Mouse (Mus musculus) intestine, embryonic 15.5 days (tissue): ENCODE measurements at regions not wholly inside any gene's neighbourhood (a gene's known extent, or its start where the extent isn't known, plus 50 kb on each side); places are given as distances from the start of the nearest gene placed in this dataset.

Experiments
- ATAC-seq: fragments of 200-750 bp; cut with Nextera tagmentation; 2 replicates; pipeline ENCODE4 v1.8.0; 2017; ENCODE audit warnings: moderate TSS enrichment, moderate library complexity
- H3K27ac ChIP-seq: fragments of 300-500 bp; sonication (generic); 2 replicates; pipeline ENCODE4 v1.5.1; 2015; ENCODE audit warnings: mild to moderate bottlenecking, inconsistent platforms
- H3K27me3 ChIP-seq: fragments of 300-500 bp; sonication (generic); replicated peaks from 2 replicates; pipeline ENCODE4 v1.6.1; 2015; ENCODE audit warnings: inconsistent platforms
- H3K36me3 ChIP-seq: fragments of 300-500 bp; sonication (generic); 2 replicates; pipeline ENCODE4 v1.6.1; 2015; ENCODE audit warnings: inconsistent platforms
- H3K4me1 ChIP-seq: fragments of 300-500 bp; sonication (generic); replicated peaks from 2 replicates; pipeline ENCODE4 v1.6.1; 2015; ENCODE audit warnings: inconsistent platforms
- H3K4me2 ChIP-seq: fragments of 300-500 bp; sonication (generic); replicated peaks from 2 replicates; pipeline ENCODE4 v1.6.1; 2015; ENCODE audit warnings: mild to moderate bottlenecking, inconsistent platforms
- H3K4me3 ChIP-seq: fragments of 300-500 bp; sonication (generic); replicated peaks from 2 replicates; pipeline ENCODE4 v1.5.1; 2015; ENCODE audit warnings: inconsistent platforms
- H3K9ac ChIP-seq: fragments of 300-500 bp; sonication (generic); 2 replicates; pipeline ENCODE4 v1.6.1; 2015; ENCODE audit warnings: inconsistent platforms
- H3K9me3 ChIP-seq: fragments of 300-500 bp; sonication (generic); 2 replicates; pipeline ENCODE4 v1.6.1; 2016; ENCODE audit warnings: inconsistent platforms
- WGBS: fragments of 180-500 bp; shearing (Covaris S2); methylation state at CpG from one replicate; pipeline ENCODE4 v1.1.7; 2015; 5-methylcytosine and 5-hydroxymethylcytosine counted together

DNA sequence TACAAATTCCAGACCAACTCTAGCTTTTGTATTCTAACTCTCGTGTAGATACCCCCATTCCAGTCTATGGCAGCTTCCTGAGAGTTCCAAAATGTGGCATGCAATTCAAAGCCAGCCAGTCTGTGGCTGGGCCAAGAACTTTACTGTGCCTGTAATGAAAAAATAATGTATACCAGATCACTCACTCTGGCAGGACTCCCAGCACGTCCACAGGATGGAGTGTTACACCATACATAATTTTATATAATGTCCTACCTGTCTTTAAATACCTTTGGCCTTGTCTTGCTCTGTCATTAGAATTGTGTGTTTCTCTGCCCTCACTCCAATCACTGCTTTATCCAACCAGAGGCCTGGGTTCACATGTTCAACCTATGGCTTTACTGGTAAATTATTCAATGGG lies 301.8 kb downstream of the Ttll7 start:
- Histone ChIP-seq H3K4me3 (no peak overlapping the region), H3K27ac (no peak overlapping the region), H3K4me2 (no peak overlapping the region), H3K9me3 (no peaks in the 10 kb centered on the region), H3K27me3 (no peaks in the 10 kb centered on the region), H3K36me3 (no peaks in the 10 kb centered on the region), H3K9ac (no peak overlapping the region), H3K4me1 (no peaks in the 10 kb centered on the region)
- WGBS = 47% methylated on average over 2 of the region's 2 CpGs
- no peak for ATAC-seq

DNA sequence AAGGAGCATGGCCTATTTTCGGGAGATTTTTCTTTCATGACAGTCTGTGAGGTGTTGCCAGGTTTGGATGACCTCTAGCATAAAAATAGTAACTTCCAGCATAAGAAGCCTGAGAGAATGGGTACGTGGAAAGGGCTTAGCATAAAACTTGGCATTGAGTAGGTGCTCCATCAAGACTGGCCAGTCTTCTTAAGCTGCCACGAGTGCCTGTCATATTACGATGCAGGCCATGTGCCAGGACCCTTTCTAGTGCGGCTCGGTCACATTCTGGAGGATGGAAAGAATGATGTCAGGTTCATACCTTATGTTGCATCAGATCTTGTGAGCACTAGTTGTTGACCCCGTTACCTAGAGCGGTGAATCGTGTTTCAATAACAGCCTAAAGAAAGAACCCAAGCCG lies 311.0 kb downstream of the Ttll7 start:
- no peak overlapping the region for H3K9ac ChIP-seq
- no peaks in the 10 kb centered on the region for H3K4me1 ChIP-seq
- H3K36me3 ChIP-seq = no peaks in the 10 kb centered on the region
- H3K27me3 ChIP-seq = no peaks in the 10 kb centered on the region
- no peak overlapping the region for H3K4me3 ChIP-seq
- H3K4me2 ChIP-seq = no peak overlapping the region
- no peaks in the 10 kb centered on the region for H3K9me3 ChIP-seq
- 81% methylated on average over 10 of the region's 10 CpGs for WGBS
- ATAC-seq = no peak
- H3K27ac ChIP-seq = no peak overlapping the region

DNA sequence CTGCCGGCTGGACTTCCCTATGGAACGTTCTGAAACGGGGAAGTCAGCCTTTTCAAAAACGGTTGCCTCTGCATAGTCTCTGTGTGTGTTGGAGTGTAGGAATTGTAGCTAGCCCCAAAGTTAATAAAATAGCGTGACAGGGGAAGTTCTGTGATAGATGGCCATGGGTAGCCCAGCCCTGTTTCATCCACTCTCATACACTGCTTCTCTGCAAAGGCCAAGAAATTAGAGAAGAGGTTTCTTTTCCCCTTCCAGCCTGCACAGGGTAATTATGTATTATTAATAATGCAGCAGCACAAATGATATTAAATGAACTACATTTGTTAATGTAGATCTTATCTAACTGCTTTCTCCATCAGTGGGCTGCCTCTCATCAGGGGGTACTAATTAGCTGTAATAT lies 311.4 kb downstream of the Ttll7 start:
- H3K27ac ChIP-seq = no peak overlapping the region
- H3K9me3 ChIP-seq = no peaks in the 10 kb centered on the region
- no peaks in the 10 kb centered on the region for H3K4me1 ChIP-seq
- 72% methylated on average over 5 of the region's 5 CpGs for WGBS
- H3K36me3 ChIP-seq = no peaks in the 10 kb centered on the region
- H3K27me3 ChIP-seq = no peaks in the 10 kb centered on the region
- H3K4me2 ChIP-seq = no peak overlapping the region
- H3K9ac ChIP-seq = no peak overlapping the region
- H3K4me3 ChIP-seq = no peak overlapping the region
- no peak for ATAC-seq

DNA sequence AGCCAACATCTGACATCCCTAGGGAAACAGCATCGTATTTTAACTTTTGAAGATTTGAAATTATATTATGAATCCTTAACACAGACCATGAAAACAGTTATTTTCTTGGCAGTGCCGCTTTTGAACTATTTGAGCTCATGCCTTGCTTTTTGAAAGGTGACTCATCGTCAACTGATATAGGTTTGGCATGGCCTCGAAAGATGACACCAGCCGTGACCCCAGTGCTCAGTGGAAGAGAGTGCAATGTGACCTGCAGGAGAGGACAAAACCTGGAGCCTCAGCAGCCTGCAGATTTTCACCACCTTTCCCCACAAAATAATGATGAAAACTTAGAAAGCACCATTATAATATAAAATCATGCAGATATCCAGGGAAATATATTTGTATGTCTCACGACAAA lies 312.8 kb downstream of the Ttll7 start:
- Histone ChIP-seq H3K9me3 (no peaks in the 10 kb centered on the region), H3K9ac (no peak overlapping the region), H3K4me3 (no peak overlapping the region), H3K27me3 (no peaks in the 10 kb centered on the region), H3K4me1 (no peaks in the 10 kb centered on the region), H3K27ac (no peak overlapping the region), H3K36me3 (no peaks in the 10 kb centered on the region), H3K4me2 (no peak overlapping the region)
- ATAC-seq = no peak
- WGBS = 80% methylated on average over 6 of the region's 6 CpGs

DNA sequence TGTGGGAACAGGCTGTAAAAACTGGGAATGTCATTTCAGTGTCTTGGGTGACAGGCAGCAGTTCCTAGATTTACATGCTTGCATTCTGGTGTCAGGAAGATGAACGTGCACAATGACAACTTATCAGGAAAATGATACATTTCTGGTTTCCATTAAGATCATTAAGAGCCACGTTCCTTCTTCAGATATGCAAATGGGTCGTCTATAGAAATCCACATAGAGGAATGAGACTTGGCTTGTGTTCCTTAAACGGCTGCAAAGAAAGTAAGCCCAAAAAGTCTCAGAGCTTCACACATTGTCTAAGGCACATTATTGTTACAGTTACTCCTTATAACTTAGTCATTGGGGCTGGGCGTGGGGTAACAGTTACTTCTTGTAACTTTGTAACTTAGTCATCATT lies 314.4 kb downstream of the Ttll7 start:
- no peaks in the 10 kb centered on the region for H3K9me3 ChIP-seq
- H3K4me2 ChIP-seq = no peak overlapping the region
- no peaks in the 10 kb centered on the region for H3K27me3 ChIP-seq
- no peaks in the 10 kb centered on the region for H3K4me1 ChIP-seq
- H3K9ac ChIP-seq = no peak overlapping the region
- no peak overlapping the region for H3K4me3 ChIP-seq
- H3K36me3 ChIP-seq = no peaks in the 10 kb centered on the region
- no peak for ATAC-seq
- no peak overlapping the region for H3K27ac ChIP-seq
- 73% methylated on average over 5 of the region's 5 CpGs for WGBS

DNA sequence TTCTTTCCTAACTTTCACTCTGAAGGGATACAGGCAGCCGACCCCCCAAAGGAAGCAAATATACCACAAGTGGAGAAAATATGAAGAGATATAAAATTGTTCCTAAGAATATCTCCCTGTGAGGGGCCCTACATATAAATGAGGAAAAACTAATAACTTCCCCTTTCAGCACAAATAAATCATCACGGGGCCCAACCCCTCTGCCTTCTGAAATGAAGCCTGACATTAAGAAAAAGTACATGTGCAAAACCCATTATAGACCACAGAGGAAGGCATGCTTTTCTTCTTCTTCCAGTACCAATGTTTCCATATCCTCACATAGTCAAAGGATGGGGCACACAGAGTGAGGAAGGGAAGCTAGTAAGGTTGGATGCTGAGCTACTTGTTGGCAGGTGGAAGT lies 317.0 kb downstream of the Ttll7 start:
- Histone ChIP-seq H3K27me3 (no peaks in the 10 kb centered on the region), H3K9me3 (no peaks in the 10 kb centered on the region), H3K9ac (no peak overlapping the region), H3K36me3 (no peaks in the 10 kb centered on the region), H3K4me2 (no peak overlapping the region), H3K4me3 (no peak overlapping the region), H3K4me1 (no peaks in the 10 kb centered on the region), H3K27ac (no peak overlapping the region)
- no peak for ATAC-seq
- 72% methylated on average over 2 of the region's 2 CpGs for WGBS

DNA sequence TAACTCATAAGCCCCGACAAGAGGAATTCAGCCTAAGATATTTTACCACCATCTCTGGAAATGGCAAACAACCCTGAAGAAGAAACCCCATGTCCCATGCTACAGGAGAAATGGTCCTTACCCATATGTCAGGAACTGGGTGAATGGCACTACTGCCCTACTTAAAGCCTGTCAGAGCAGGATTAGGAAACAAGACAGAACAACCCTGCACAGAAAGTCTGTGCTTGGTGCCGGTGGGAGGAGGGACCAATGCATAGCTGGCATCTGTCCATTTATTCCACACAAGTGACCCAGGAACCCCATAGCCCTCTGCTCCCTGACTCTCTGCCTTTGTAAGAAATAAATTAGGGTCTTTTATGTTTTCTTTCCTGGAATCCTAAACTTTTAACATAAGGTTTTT lies 317.9 kb downstream of the Ttll7 start:
- ATAC-seq = no peak
- 69% methylated on average over 2 of the region's 2 CpGs for WGBS

DNA sequence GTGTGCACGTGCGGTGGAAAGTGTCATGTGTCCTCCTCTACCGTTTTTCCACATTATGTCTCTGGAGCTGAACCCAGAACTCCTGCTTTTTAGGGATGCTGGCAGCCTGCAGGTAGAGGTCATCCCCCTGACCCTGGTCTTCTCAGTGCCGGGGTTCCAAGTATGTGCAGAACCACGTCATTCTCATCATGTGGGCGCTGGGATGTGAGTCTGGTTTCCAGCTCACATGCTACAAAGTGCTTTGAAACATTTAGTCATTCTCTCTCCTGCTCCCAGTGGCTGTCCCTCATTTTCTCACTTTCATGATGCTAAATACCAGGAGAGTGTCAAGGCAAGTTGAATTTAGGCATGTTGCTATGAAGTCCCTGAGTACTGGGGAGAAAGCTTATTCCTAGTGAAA lies 326.6 kb downstream of the Ttll7 start:
- H3K9me3 ChIP-seq = no peaks in the 10 kb centered on the region
- WGBS = 71% methylated on average over 6 of the region's 6 CpGs
- no peak overlapping the region for H3K4me2 ChIP-seq
- H3K27me3 ChIP-seq = no peaks in the 10 kb centered on the region
- H3K4me3 ChIP-seq = no peak overlapping the region
- H3K27ac ChIP-seq = no peak overlapping the region
- H3K4me1 ChIP-seq = peaks cover 10% of the 10 kb centered on the region
- no peak overlapping the region for H3K9ac ChIP-seq
- no peak for ATAC-seq
- no peaks in the 10 kb centered on the region for H3K36me3 ChIP-seq

More for the DNA sequence above, 317.9 kb downstream of the Ttll7 start:
- H3K27me3 ChIP-seq = no peaks in the 10 kb centered on the region
- H3K4me3 ChIP-seq = no peak overlapping the region
- no peaks in the 10 kb centered on the region for H3K36me3 ChIP-seq
- no peak overlapping the region for H3K27ac ChIP-seq
- H3K4me2 ChIP-seq = no peak overlapping the region
- H3K4me1 ChIP-seq = no peaks in the 10 kb centered on the region
- H3K9me3 ChIP-seq = no peaks in the 10 kb centered on the region
- H3K9ac ChIP-seq = no peak overlapping the region

DNA sequence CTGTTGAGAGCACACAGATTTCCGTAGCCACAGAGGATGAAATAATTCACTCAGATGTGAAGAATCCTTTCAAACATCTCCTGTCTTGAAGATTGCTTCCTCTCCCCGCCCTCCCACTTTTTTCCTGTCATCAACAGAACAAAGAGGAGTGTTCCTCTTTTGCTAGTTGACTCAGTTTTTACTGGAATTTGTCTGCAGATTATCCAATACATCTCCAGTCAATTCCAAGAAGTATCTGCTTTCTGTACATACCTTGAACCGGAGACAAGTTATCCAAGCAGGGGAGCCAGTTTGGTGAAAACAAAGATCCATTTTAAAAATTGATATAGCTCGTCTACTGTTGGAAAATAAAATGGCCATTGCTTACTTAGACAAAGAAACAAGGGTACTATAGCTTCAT lies 328.5 kb downstream of the Ttll7 start:
- H3K27ac ChIP-seq = no peak overlapping the region
- no peak overlapping the region for H3K4me2 ChIP-seq
- H3K9ac ChIP-seq = no peak overlapping the region
- H3K9me3 ChIP-seq = no peaks in the 10 kb centered on the region
- no peaks in the 10 kb centered on the region for H3K27me3 ChIP-seq
- H3K4me1 ChIP-seq = peaks cover 10% of the 10 kb centered on the region
- no peaks in the 10 kb centered on the region for H3K36me3 ChIP-seq
- no peak for ATAC-seq
- WGBS = 51% methylated on average over 4 of the region's 4 CpGs
- no peak overlapping the region for H3K4me3 ChIP-seq

DNA sequence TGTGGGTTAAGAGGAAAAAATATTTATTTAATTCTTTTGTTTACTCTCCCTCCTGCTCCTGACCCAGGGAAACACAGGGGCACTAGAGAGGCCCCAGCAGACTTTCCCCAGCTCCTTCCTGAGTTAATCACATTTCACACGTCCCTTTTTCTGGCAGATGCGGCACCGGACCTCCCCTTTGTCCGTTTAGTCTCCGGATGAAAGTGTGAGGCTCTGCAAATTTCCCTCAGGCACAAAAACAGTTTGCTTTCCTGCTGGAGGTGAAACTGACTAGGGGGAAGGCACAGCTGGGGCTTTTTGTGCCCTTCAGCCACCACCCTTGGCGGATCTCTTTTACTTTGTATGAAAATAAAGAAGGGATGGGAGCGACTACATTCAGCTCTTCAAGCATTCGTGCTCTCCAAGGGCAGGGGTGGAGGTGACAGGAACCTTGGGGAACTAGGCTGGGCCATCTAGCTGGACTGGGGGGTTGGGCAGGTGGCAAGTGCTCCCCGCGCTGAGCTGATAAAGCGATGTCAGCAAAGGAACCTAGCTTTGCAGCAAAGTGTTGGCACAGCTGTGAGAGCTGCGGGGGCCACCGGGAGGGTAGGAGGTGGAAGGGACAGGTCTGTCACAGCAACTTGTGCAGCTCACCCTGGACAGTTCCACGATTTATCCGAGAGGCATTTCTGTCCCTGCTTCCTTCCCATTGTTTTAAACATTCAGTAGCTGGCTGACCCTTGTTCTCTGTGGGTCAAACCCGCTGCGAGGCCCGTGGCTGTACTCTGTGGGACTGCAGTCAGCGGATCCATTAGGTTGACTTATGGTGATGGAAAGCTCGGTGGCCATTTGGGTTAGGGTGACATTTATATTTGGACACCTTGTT lies 329.6 kb downstream of the Ttll7 start:
- ATAC-seq = no peak

DNA sequence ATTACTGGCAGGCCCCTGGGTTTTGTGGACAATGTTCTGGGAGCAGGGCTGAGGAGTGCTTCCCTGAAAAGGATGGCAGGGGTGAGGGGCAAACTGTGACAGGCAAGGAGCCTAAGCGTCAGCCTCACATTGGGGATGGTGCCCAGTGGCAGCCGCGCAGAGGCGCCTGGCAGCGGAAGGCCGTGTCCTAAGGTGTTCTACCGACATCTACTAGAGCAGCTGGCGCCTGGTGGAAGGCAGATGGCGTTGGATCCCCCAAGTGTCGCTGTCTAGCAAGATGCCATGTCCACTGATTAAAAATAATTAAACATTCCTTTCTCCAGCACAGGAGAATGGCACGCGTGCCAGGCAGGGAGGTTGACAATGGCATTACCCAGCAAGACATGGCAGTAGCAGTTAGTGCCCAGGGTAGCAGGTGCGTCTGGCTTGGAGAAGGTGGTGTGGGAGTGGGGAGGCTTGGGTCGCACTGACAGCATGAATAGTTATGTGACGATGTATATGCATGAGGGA lies 330.3 kb downstream of the Ttll7 start:
- 49% methylated on average over 15 of the region's 15 CpGs for WGBS
- Histone ChIP-seq H3K9ac (no peak overlapping the region), H3K4me1 (peaks cover 10% of the 10 kb centered on the region), H3K36me3 (no peaks in the 10 kb centered on the region), H3K27ac (no peak overlapping the region), H3K4me2 (peak overlapping the region; percentile 17), H3K4me3 (no peak overlapping the region), H3K27me3 (no peaks in the 10 kb centered on the region), H3K9me3 (no peaks in the 10 kb centered on the region)
- ATAC-seq = no peak

More for the DNA sequence above, 329.6 kb downstream of the Ttll7 start:
- H3K27me3 ChIP-seq = no peaks in the 10 kb centered on the region
- no peak overlapping the region for H3K27ac ChIP-seq
- H3K36me3 ChIP-seq = no peaks in the 10 kb centered on the region
- H3K4me3 ChIP-seq = no peak overlapping the region
- H3K4me2 ChIP-seq = peak overlapping the region; percentile 17
- H3K9me3 ChIP-seq = no peaks in the 10 kb centered on the region
- 10% methylated on average over 20 of the region's 20 CpGs for WGBS
- no peak overlapping the region for H3K9ac ChIP-seq
- peaks cover 10% of the 10 kb centered on the region for H3K4me1 ChIP-seq

DNA sequence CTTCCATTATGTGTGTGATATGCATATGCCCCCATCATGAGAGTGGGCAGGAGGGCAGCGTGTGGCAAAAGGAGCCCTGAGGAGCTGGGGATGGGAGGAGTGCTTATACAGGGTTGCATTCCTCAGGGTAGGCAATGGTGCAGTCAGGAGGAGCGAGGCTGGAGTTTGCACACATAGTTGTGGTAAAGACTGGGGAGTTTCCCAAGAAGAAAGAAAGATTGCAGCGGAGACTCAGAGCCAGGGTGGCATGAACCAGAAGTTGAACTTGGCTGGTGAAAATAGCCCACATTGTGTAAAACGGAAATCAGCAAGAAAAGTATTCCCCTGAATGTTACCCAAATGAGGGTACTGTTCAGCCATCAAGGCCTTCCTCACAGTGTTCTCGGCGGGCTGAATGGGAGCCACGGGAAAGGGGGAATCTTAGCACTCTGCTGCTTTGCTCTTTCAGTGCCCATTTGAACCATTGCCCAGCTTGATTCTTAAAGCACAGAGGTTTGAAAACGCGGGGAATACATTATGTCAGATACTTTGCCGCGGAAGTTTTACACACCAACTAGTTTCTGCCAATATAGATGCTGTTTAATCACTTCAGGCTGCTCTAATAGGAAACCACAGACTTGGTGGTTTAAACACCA lies 331.6 kb downstream of the Ttll7 start:
- Histone ChIP-seq H3K9ac (no peak overlapping the region), H3K36me3 (no peaks in the 10 kb centered on the region), H3K9me3 (no peaks in the 10 kb centered on the region), H3K27me3 (no peaks in the 10 kb centered on the region), H3K4me3 (no peak overlapping the region), H3K27ac (no peak overlapping the region), H3K4me1 (peaks cover 10% of the 10 kb centered on the region), H3K4me2 (no peak overlapping the region)
- WGBS = 83% methylated on average over 11 of the region's 11 CpGs
- no peak for ATAC-seq

DNA sequence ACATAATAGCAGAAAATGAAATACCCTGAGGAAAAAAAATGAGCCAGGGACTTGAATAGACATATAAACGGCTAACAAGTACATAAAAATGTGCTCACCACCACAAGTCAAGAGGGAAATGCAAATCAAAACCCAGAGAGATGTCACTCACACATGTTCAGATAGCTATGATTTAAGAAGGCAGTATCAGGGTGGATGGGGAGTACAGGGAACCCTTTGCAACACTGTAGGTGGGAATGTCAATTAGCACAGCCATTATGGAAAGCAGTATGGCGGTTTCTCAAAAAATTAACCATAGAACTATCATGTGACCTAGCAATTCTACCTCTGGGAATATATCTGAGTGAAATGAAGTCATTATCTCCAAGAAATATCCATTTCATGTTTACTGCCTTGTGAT lies 337.6 kb downstream of the Ttll7 start:
- H3K27ac ChIP-seq = no peak overlapping the region
- H3K4me3 ChIP-seq = no peak overlapping the region
- no peaks in the 10 kb centered on the region for H3K27me3 ChIP-seq
- H3K9me3 ChIP-seq = no peaks in the 10 kb centered on the region
- H3K4me1 ChIP-seq = no peaks in the 10 kb centered on the region
- no peak overlapping the region for H3K4me2 ChIP-seq
- ATAC-seq = no peak
- H3K36me3 ChIP-seq = no peaks in the 10 kb centered on the region
- WGBS = 85% methylated on average over 2 of the region's 2 CpGs
- no peak overlapping the region for H3K9ac ChIP-seq
